Mouse (Mus musculus): Measurements from ENCODE around the gene Hba-x.

GRCm38 (mm10) chr11:32237411-32237795, 38.8 kb upstream of the Hba-x start:
- TF ChIP-seq POLR2A (IDR thresholded peaks at IDR 0.05; ENCODE audit: control insufficient read depth, extremely low read depth, insufficient read depth, low read length, poor library complexity) (no peak), CTCF (IDR thresholded peaks at IDR 0.05; ENCODE audit: borderline replicate concordance, control insufficient read depth, extremely low read depth, insufficient read depth, low read length, poor library complexity) (no peak)
